Mouse (Mus musculus) limb, embryonic 13.5 days (tissue): ENCODE results near the gene Zfp523. TPM values are rescaled to one million over a fixed set of nuclear protein-coding genes. Genes with fewer than 3 reads are reported as not detected.

ENCODE experiments used
- ATAC-seq: fragments of 200-750 bp; cut with Nextera tagmentation; 2 replicates; pipeline ENCODE4 v1.8.0; 2017; ENCODE audit warnings: low read depth, moderate number of reproducible peaks, moderate TSS enrichment; ENCODE audit not compliant: low FRiP score
- H3K27ac ChIP-seq: fragments of 300-500 bp; sonication (generic); 2 replicates; pipeline ENCODE4 v1.5.1; 2015; ENCODE audit warnings: inconsistent platforms, mild to moderate bottlenecking, moderate library complexity
- H3K27me3 ChIP-seq: fragments of 300-500 bp; sonication (generic); 2 replicates; pipeline ENCODE4 v1.6.1; 2015; ENCODE audit warnings: mild to moderate bottlenecking, inconsistent platforms
- H3K36me3 ChIP-seq: fragments of 300-500 bp; sonication (generic); 2 replicates; pipeline ENCODE4 v1.6.1; 2015; ENCODE audit warnings: inconsistent platforms, mild to moderate bottlenecking, moderate library complexity
- H3K4me1 ChIP-seq: fragments of 300-500 bp; sonication (generic); 2 replicates; pipeline ENCODE4 v1.6.1; 2015; ENCODE audit warnings: inconsistent platforms
- H3K4me2 ChIP-seq: fragments of 300-500 bp; sonication (generic); replicated peaks from 2 replicates; pipeline ENCODE4 v1.6.1; 2015; ENCODE audit warnings: inconsistent platforms, mild to moderate bottlenecking, moderate library complexity
- H3K4me3 ChIP-seq: fragments of 300-500 bp; sonication (generic); 2 replicates; pipeline ENCODE4 v1.5.1; 2015; ENCODE audit warnings: moderate library complexity, mild to moderate bottlenecking, inconsistent platforms
- H3K9ac ChIP-seq: fragments of 300-500 bp; sonication (generic); 2 replicates; pipeline ENCODE4 v1.6.1; 2015; ENCODE audit warnings: mild to moderate bottlenecking, inconsistent platforms
- H3K9me3 ChIP-seq: fragments of 300-500 bp; sonication (generic); 2 replicates; pipeline ENCODE4 v1.6.1; 2016; ENCODE audit warnings: inconsistent platforms
- WGBS: fragments of 180-500 bp; shearing (Covaris S2); methylation state at CpG from one replicate; pipeline ENCODE4 v1.1.7; 2015; 5-methylcytosine and 5-hydroxymethylcytosine counted together
- polyA plus RNA-seq: library from polyadenylated mRNA; unstranded; fragments of >200 nt; fragmentation: Nextera tagmentation; extraction: Ambion mirVana; gene quantifications from 2 replicates; pipeline ENCODE4 v1.2.1, GENCODE M21; 2015

The Zfp523 gene
- polyA plus RNA-seq, 1 experiment from 2014 or later = 42.2 TPM

- Histone ChIP-seq H3K27ac (no peak overlapping the region; the same call in 1 of the 2 replicates), H3K36me3 (peaks cover 42% of the 10 kb centered on the region)
- WGBS = 82% methylated on average over 7 of the region's 7 CpGs
Measured at GRCm38 (mm10) chr17:28235982-28236635, 59.2 kb downstream of the Zfp523 start.

DNA sequence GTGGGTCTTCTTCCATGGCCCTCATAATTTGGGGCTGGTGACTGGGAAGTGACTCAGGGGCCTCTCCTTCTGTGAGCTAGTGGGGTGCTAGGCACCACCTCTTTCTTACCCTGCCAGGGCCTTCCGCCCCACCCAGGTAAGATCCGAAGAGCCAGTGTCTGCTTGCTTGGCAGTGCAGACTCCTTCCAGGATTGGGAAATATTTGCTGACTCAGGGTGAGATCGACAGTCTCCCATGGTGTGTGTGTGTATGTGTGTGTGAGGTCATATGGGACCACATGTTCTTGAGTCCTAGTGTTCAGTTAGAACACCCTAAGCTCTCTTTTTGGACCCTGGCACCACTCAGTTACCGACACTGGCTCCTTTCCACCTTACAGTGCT lies 59.7 kb downstream of the Zfp523 start:
- ATAC-seq = no peak
- peaks cover 42% of the 10 kb centered on the region for H3K4me1 ChIP-seq
- peaks cover 47% of the 10 kb centered on the region for H3K36me3 ChIP-seq
- WGBS = 87% methylated on average over 4 of the region's 4 CpGs
- no peaks in the 10 kb centered on the region for H3K9me3 ChIP-seq
- H3K9ac ChIP-seq = no peak overlapping the region
- no peak overlapping the region for H3K4me2 ChIP-seq
- H3K27me3 ChIP-seq = no peaks in the 10 kb centered on the region
- no peak overlapping the region for H3K4me3 ChIP-seq
- H3K27ac ChIP-seq = no peak overlapping the region; the same call in 1 of the 2 replicates

More at GRCm38 (mm10) chr17:28235982-28236635, 59.2 kb downstream of the Zfp523 start:
- Histone ChIP-seq H3K9ac (no peak overlapping the region), H3K9me3 (no peaks in the 10 kb centered on the region), H3K4me1 (peaks cover 42% of the 10 kb centered on the region), H3K4me3 (no peak overlapping the region), H3K27me3 (no peaks in the 10 kb centered on the region), H3K4me2 (no peak overlapping the region)
- no peak for ATAC-seq

DNA sequence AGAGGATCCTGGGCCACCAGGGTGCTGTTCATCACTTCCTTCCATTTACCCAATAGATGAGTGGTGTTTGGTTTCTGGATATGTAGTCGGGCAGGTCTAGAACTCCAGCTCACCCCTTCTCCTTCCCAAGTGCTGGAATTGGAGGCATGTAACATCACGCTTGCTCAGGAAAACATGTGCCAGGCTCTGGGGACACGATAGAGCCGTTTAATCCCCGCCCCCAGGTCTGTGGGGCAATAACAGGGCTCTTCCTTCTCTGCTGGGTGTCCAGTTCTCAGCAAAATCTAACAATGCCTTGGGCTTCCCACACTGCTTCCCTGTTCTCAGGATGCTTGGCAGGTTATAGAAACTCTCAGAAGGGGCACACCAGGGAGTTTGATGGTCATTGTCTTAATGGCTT lies 60.4 kb downstream of the Zfp523 start:
- no peak for ATAC-seq
- WGBS = 73% methylated on average over 5 of the region's 5 CpGs
- no peaks in the 10 kb centered on the region for H3K27me3 ChIP-seq
- no peak overlapping the region for H3K27ac ChIP-seq
- H3K9ac ChIP-seq = 0 out of 2 replicates have a peak overlapping the region, but pooled peaks have one; percentile 4
- no peak overlapping the region for H3K4me3 ChIP-seq
- no peak overlapping the region for H3K4me2 ChIP-seq
- peaks cover 53% of the 10 kb centered on the region for H3K36me3 ChIP-seq
- no peaks in the 10 kb centered on the region for H3K9me3 ChIP-seq
- peaks cover 48% of the 10 kb centered on the region for H3K4me1 ChIP-seq

- Histone ChIP-seq H3K4me2 (no peak overlapping the region), H3K36me3 (peaks cover 58% of the 10 kb centered on the region), H3K9me3 (no peaks in the 10 kb centered on the region), H3K4me1 (peaks cover 49% of the 10 kb centered on the region), H3K4me3 (no peak overlapping the region), H3K27me3 (no peaks in the 10 kb centered on the region), H3K9ac (no peak overlapping the region), H3K27ac (no peak overlapping the region)
- no peak for ATAC-seq
- 84% methylated on average over 6 of the region's 6 CpGs for WGBS
Measured at GRCm38 (mm10) chr17:28237874-28238273, 60.9 kb downstream of the Zfp523 start.

- H3K4me3 ChIP-seq = no peak overlapping the region
- H3K27ac ChIP-seq = no peak overlapping the region
- peaks cover 41% of the 10 kb centered on the region for H3K4me1 ChIP-seq
- H3K36me3 ChIP-seq = peaks cover 67% of the 10 kb centered on the region
- H3K4me2 ChIP-seq = no peak overlapping the region
- WGBS = 85% methylated on average over 5 of the region's 5 CpGs
- no peak for ATAC-seq
- H3K9me3 ChIP-seq = no peaks in the 10 kb centered on the region
- H3K27me3 ChIP-seq = no peaks in the 10 kb centered on the region
- no peak overlapping the region for H3K9ac ChIP-seq
Measured at GRCm38 (mm10) chr17:28240846-28241245, 63.9 kb downstream of the Zfp523 start.

GRCm38 (mm10) chr17:28242296-28242695 lies 65.4 kb downstream of the Zfp523 start:
- peaks cover 43% of the 10 kb centered on the region for H3K4me1 ChIP-seq
- WGBS = 78% methylated on average over 6 of the region's 6 CpGs
- no peak overlapping the region for H3K27ac ChIP-seq
- H3K9me3 ChIP-seq = no peaks in the 10 kb centered on the region
- no peak for ATAC-seq
- H3K4me3 ChIP-seq = no peak overlapping the region
- peaks cover 58% of the 10 kb centered on the region for H3K36me3 ChIP-seq
- H3K9ac ChIP-seq = no peak overlapping the region
- H3K27me3 ChIP-seq = no peaks in the 10 kb centered on the region
- H3K4me2 ChIP-seq = no peak overlapping the region

- ATAC-seq = no peak
- Histone ChIP-seq H3K9ac (no peak overlapping the region), H3K27ac (peak overlapping the region; percentile 84; the same call in 1 of the 2 replicates), H3K4me3 (no peak overlapping the region), H3K4me1 (peaks cover 57% of the 10 kb centered on the region), H3K27me3 (no peaks in the 10 kb centered on the region), H3K9me3 (no peaks in the 10 kb centered on the region), H3K36me3 (peaks cover 42% of the 10 kb centered on the region), H3K4me2 (peak overlapping the region; percentile 38; the same call in 1 of the 2 replicates)
- 82% methylated on average over 6 of the region's 6 CpGs for WGBS
Measured at GRCm38 (mm10) chr17:28244214-28244613, 67.3 kb downstream of the Zfp523 start.

- peak; percentile 82 for ATAC-seq
- Histone ChIP-seq H3K9ac (no peak overlapping the region), H3K4me1 (peaks cover 62% of the 10 kb centered on the region), H3K9me3 (no peaks in the 10 kb centered on the region), H3K27me3 (no peaks in the 10 kb centered on the region), H3K36me3 (peaks cover 39% of the 10 kb centered on the region), H3K27ac (peak overlapping the region; percentile 84; the same call in 1 of the 2 replicates), H3K4me2 (peak overlapping the region; percentile 38), H3K4me3 (no peak overlapping the region)
- 21% methylated on average over 6 of the region's 6 CpGs for WGBS
Measured at GRCm38 (mm10) chr17:28244714-28245113, 67.8 kb downstream of the Zfp523 start.

DNA sequence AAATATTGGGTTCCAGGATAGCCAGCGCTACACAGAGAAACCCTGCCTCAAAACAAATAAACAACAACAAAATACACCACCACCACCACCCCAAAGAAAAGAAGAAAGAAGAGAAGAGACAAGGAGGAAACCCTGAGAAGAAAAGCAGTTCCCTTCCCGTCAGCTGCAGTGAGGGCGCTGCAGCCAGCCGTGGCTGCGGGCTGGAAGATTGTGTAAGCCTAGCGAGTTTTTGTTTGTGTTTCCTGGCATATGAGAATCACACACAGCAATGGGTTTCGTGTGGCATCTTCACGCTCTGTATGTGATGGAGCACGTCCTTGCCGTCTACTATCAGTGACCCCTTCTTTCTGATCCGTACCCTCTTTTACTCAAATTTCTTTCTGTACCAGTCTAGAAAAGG lies 69.7 kb downstream of the Zfp523 start:
- Histone ChIP-seq H3K4me1 (peaks cover 67% of the 10 kb centered on the region), H3K36me3 (peaks cover 32% of the 10 kb centered on the region), H3K9me3 (no peaks in the 10 kb centered on the region), H3K4me2 (no peak overlapping the region), H3K27ac (peak overlapping the region; percentile 55; the same call in 1 of the 2 replicates), H3K27me3 (no peaks in the 10 kb centered on the region), H3K4me3 (no peak overlapping the region), H3K9ac (no peak overlapping the region; the same call in 1 of the 2 replicates)
- 78% methylated on average over 11 of the region's 11 CpGs for WGBS
- no peak for ATAC-seq

GRCm38 (mm10) chr17:28247613-28248012 lies 70.7 kb downstream of the Zfp523 start:
- 0 out of 2 replicates have a peak, but pooled peaks have one; percentile 38 for ATAC-seq
- 18% methylated on average over 6 of the region's 6 CpGs for WGBS
- Histone ChIP-seq H3K4me3 (no peak overlapping the region), H3K9ac (peak overlapping the region; percentile 1; the same call in 1 of the 2 replicates), H3K36me3 (peaks cover 33% of the 10 kb centered on the region), H3K4me2 (no peak overlapping the region), H3K4me1 (peaks cover 69% of the 10 kb centered on the region), H3K27ac (peak overlapping the region; percentile 55), H3K27me3 (no peaks in the 10 kb centered on the region), H3K9me3 (no peaks in the 10 kb centered on the region)

GRCm38 (mm10) chr17:28249062-28249461 lies 72.1 kb downstream of the Zfp523 start:
- no peak for ATAC-seq
- Histone ChIP-seq H3K9me3 (no peaks in the 10 kb centered on the region), H3K9ac (no peak overlapping the region), H3K4me1 (peaks cover 69% of the 10 kb centered on the region), H3K4me2 (no peak overlapping the region), H3K27me3 (no peaks in the 10 kb centered on the region), H3K4me3 (no peak overlapping the region), H3K27ac (peak overlapping the region; percentile 22; the same call in 1 of the 2 replicates), H3K36me3 (peaks cover 24% of the 10 kb centered on the region)
- 67% methylated on average over 12 of the region's 12 CpGs for WGBS

DNA sequence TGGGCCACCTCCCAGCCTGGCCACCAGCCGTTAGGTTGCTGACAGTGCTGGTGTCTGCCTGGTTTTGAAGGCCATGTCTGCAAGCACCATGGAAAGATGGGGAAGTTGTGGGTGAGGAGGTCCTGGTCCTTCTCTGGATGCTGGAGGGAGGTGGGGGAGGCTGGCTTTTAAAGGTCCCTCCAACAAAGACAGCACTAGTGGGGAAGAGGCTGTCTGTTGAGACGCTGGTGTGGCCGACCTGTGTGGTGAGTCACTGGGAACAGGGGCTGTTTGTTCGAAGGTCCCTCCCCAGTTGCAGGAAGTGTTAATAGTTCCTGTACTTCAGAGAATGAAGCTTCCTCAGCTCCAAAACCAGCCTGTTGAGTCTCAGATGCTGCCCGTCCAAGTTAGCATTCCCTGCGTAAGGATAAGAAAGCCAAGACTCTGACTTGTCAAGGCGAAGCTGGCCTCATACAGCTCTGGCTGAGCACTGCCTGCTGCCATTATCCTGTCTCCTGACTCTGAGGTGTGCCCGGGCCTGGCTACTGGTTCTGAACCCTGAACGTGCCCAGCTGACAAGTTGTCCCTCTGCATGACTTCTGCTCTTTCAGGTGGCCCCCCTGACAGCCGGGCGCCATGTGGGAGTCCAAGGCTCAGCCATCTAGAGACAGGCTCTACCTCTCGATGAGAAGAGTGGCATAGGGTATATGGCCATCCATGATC lies 74.8 kb downstream of the Zfp523 start:
- Histone ChIP-seq H3K4me3 (no peak overlapping the region), H3K27ac (no peak overlapping the region), H3K27me3 (no peaks in the 10 kb centered on the region), H3K9ac (no peak overlapping the region; the same call in 1 of the 2 replicates), H3K9me3 (no peaks in the 10 kb centered on the region), H3K36me3 (peaks cover 24% of the 10 kb centered on the region), H3K4me2 (no peak overlapping the region), H3K4me1 (peaks cover 66% of the 10 kb centered on the region)
- ATAC-seq = no peak
- 85% methylated on average over 12 of the region's 12 CpGs for WGBS
